Mouse (Mus musculus): ENCODE data around the gene Olfr123.

Gene Olfr123

DNA sequence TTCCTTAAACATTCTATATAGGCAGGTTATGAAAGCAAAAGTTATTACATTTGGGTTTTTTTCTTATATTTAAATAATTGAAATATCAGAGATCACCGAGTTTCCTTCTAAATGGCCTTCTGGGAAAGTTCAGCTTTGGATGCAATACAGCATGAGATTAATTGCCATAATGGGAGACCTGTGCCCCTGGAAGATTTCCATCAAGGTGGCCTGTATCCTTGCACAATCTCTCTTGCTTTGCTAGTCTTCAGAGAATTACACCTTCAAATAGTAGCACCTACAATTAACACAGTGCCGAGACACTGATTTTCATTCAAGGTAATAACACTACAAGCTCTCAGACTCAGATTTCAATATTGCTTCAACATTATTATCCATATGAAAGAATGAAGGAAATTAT, at the start of gene Olfr123:
Gene Olfr123, plus strand, starts transcription at position 301 of the 400 bp plus-strand sequence.
- DNase-seq, result no peak

DNA sequence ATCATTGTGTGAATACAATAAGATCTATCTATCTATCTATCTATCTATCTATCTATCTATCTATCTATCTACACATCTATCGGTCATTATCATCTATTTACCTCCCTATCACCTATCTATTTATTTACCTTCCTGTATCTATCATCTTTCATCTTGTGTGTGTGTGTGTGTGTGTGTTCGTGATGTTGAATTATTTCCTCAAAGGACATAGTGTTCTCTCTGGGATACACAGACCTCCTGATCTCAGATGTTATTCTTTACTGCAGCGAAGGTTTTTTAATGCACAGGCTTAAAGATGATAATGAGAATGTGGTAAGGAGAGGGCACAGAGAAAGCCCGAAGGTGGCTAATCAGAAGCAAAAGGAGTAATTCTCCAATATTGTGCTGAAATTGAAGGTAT, 25.0 kb upstream of the Olfr123 start, which contains the start of gene Olfr122:
Gene Olfr122, plus strand, starts transcription at position 301 of the 400 bp plus-strand sequence.
- DNase-seq, result no peak

DNA sequence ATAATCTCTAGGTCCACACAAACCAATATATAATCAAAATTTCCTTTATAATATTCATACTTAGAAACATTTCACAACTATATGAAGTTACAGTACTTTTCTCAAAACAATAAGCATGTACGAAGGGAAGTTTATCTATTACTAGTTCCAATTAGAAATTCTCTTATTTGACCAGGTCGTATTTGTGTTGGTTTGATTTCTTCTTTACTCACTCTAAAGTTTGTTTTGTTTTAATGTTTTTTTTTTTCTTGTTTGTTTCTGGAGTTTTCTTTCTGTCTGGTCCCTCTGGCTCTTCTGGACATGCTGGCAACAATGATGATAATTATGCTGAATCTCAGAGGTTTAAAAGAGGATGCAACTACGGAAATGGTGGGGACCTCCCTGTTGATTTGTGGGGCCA, 6.3 kb downstream of the Olfr123 start, which contains the start of gene Olfr124:
Gene Olfr124, plus strand, starts transcription at position 301 of the 400 bp plus-strand sequence.
- no peak for DNase-seq

DNA sequence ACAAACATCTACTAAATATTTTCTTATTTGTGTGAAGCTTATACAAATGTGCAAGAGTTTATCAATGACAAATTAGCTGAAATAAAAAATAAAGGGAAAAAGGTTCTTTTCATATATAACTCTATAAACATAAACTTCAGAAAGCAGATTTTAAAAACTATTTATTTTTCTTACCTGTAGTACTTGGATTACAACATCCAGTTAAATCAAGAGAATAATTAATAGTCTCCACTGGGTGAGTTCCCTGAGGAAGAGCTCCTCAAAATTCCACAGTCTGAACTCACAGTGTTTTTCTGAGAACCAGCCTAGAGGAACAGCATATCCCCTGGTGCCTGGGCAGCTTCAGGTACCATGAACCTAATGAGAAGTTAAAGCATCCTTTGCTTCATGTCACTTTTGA, 39.3 kb downstream of the Olfr123 start, which contains the start of gene Olfr125:
Gene Olfr125, plus strand, starts transcription at position 301 of the 400 bp plus-strand sequence.
- no peak for DNase-seq

DNA sequence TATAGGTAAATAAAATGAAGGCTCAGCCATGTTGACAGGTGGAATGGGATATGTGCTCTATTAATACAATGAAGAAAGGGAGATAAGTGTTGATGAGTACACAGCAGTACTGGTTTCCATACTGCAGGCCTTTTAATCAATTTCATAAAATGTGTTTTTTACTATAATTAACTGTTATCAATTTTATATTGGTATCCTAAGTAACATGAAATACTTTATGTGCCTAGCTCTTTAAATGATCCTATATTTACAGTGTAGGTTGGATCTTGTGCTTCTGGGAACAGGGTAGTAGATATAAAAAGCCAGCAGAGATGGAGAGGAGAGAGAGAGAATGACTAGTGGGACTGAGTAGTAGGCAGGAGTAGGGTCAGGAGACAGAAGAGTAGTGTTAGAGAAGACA, 53.9 kb downstream of the Olfr123 start, which contains the start of gene Olfr126:
Gene Olfr126, plus strand, starts transcription at position 301 of the 400 bp plus-strand sequence.
- no peak for DNase-seq

All from cerebellum, adult 11 months (tissue).